Mouse (Mus musculus): ENCODE results near the gene Vwa7. TPM values are rescaled to one million over a fixed set of nuclear protein-coding genes. Genes with fewer than 3 reads are reported as not detected.
"Not testable (repeated sequence)": the region's sequence is repeated elsewhere in the genome, so short reads cannot be mapped to it uniquely, and the experiment has no call there.

Vwa7 gene
- polyA plus RNA-seq, 1 experiment from 2014 or later, result 0.15 TPM

GRCm38 (mm10) chr17:35003022-35003838, 13.1 kb upstream of the Vwa7 start:
- peak overlapping the region; percentile 84 for H3K4me3 ChIP-seq
- H3K9me3 ChIP-seq (replicated peaks), result no peaks in the 10 kb centered on the region
- peaks cover 66% of the 10 kb centered on the region for H3K36me3 ChIP-seq
- no peaks in the 10 kb centered on the region for H3K27me3 ChIP-seq (ENCODE audit: low read depth, poor library complexity, severe bottlenecking)
- WGBS, result 74% methylated on average over 9 of the region's 9 CpGs
- DNase-seq (ENCODE audit: low spot score), result no peak
- H3K27ac ChIP-seq, result no peak overlapping the region
- H3K4me1 ChIP-seq, result peaks cover 37% of the 10 kb centered on the region

- Histone ChIP-seq H3K27me3 (ENCODE audit: low read depth, poor library complexity, severe bottlenecking) (no peaks in the 10 kb centered on the region), H3K36me3 (peaks cover 66% of the 10 kb centered on the region), H3K27ac (no peak overlapping the region), H3K9me3 (replicated peaks) (no peaks in the 10 kb centered on the region), H3K4me3 (0 out of 2 replicates have a peak overlapping the region, but pooled peaks have one; percentile 4), H3K4me1 (peaks cover 30% of the 10 kb centered on the region)
- 95% methylated on average over 17 of the region's 17 CpGs for WGBS
- DNase-seq (ENCODE audit: low spot score), result no peak
Measured at GRCm38 (mm10) chr17:35004075-35004717, 12.2 kb upstream of the Vwa7 start.

- no peaks in the 10 kb centered on the region for H3K27me3 ChIP-seq (ENCODE audit: low read depth, poor library complexity, severe bottlenecking)
- WGBS, result 96% methylated on average over 10 of the region's 10 CpGs
- no peak overlapping the region for H3K4me3 ChIP-seq
- H3K9me3 ChIP-seq (replicated peaks), result no peaks in the 10 kb centered on the region
- peaks cover 73% of the 10 kb centered on the region for H3K36me3 ChIP-seq
- no peak for DNase-seq (ENCODE audit: low spot score)
- peaks cover 20% of the 10 kb centered on the region for H3K4me1 ChIP-seq
- no peak overlapping the region for H3K27ac ChIP-seq
Measured at GRCm38 (mm10) chr17:35005158-35005557, 11.2 kb upstream of the Vwa7 start.

- 99% methylated on average over 4 of the region's 5 CpGs for WGBS
- H3K4me1 ChIP-seq, result peaks cover 15% of the 10 kb centered on the region
Measured at GRCm38 (mm10) chr17:35005902-35006301, 10.5 kb upstream of the Vwa7 start.

GRCm38 (mm10) chr17:35007387-35007991, 8.9 kb upstream of the Vwa7 start:
- 96% methylated on average over 7 of the region's 7 CpGs for WGBS
- peaks cover 94% of the 10 kb centered on the region for H3K36me3 ChIP-seq
- no peak overlapping the region for H3K4me3 ChIP-seq

More at GRCm38 (mm10) chr17:35005902-35006301, 10.5 kb upstream of the Vwa7 start:
- DNase-seq (ENCODE audit: low spot score); H3K9me3 ChIP-seq (replicated peaks); H3K27me3 ChIP-seq (ENCODE audit: low read depth, poor library complexity, severe bottlenecking); H3K4me3 ChIP-seq; H3K27ac ChIP-seq: not testable (repeated sequence)
- H3K36me3 ChIP-seq, result peaks cover 81% of the 10 kb centered on the region

GRCm38 (mm10) chr17:35009586-35009985, 6.8 kb upstream of the Vwa7 start:
- H3K4me3 ChIP-seq, result no peak overlapping the region
- no peak overlapping the region for H3K27ac ChIP-seq
- H3K36me3 ChIP-seq, result peaks cover 99% of the 10 kb centered on the region
- H3K9me3 ChIP-seq (replicated peaks), result no peaks in the 10 kb centered on the region
- no peak for DNase-seq (ENCODE audit: low spot score)
- 93% methylated on average over 7 of the region's 7 CpGs for WGBS
- no peaks in the 10 kb centered on the region for H3K4me1 ChIP-seq
- no peaks in the 10 kb centered on the region for H3K27me3 ChIP-seq (ENCODE audit: low read depth, poor library complexity, severe bottlenecking)

More at GRCm38 (mm10) chr17:35007387-35007991, 8.9 kb upstream of the Vwa7 start:
- no peak overlapping the region for H3K27ac ChIP-seq
- no peaks in the 10 kb centered on the region for H3K9me3 ChIP-seq (replicated peaks)
- peaks cover 11% of the 10 kb centered on the region for H3K4me1 ChIP-seq
- no peaks in the 10 kb centered on the region for H3K27me3 ChIP-seq (ENCODE audit: low read depth, poor library complexity, severe bottlenecking)
- DNase-seq (ENCODE audit: low spot score), result no peak

- DNase-seq (ENCODE audit: low spot score), result peak; percentile 28
- H3K36me3 ChIP-seq, result peaks cover 100% of the 10 kb centered on the region
- no peaks in the 10 kb centered on the region for H3K4me1 ChIP-seq
- no peaks in the 10 kb centered on the region for H3K9me3 ChIP-seq (replicated peaks)
- WGBS, result 92% methylated on average over 8 of the region's 8 CpGs
- H3K27me3 ChIP-seq (ENCODE audit: low read depth, poor library complexity, severe bottlenecking), result no peaks in the 10 kb centered on the region
- no peak overlapping the region for H3K4me3 ChIP-seq
- no peak overlapping the region for H3K27ac ChIP-seq
Measured at GRCm38 (mm10) chr17:35011440-35011839, 4.9 kb upstream of the Vwa7 start.

- peaks cover 100% of the 10 kb centered on the region for H3K36me3 ChIP-seq
- H3K27ac ChIP-seq, result no peak overlapping the region
- no peaks in the 10 kb centered on the region for H3K9me3 ChIP-seq (replicated peaks)
- H3K4me3 ChIP-seq, result no peak overlapping the region
- 86% methylated on average over 13 of the region's 13 CpGs for WGBS
- no peaks in the 10 kb centered on the region for H3K27me3 ChIP-seq (ENCODE audit: low read depth, poor library complexity, severe bottlenecking)
- DNase-seq (ENCODE audit: low spot score), result peak; percentile 28
- no peaks in the 10 kb centered on the region for H3K4me1 ChIP-seq
Measured at GRCm38 (mm10) chr17:35012430-35012829, 3.9 kb upstream of the Vwa7 start.

GRCm38 (mm10) chr17:35013221-35013620, 3.2 kb upstream of the Vwa7 start:
- Histone ChIP-seq H3K4me1 (no peaks in the 10 kb centered on the region), H3K9me3 (replicated peaks) (no peaks in the 10 kb centered on the region), H3K36me3 (peaks cover 99% of the 10 kb centered on the region), H3K4me3 (no peak overlapping the region), H3K27me3 (ENCODE audit: low read depth, poor library complexity, severe bottlenecking) (no peaks in the 10 kb centered on the region), H3K27ac (no peak overlapping the region)
- DNase-seq (ENCODE audit: low spot score), result peak; percentile 29
- 82% methylated on average over 6 of the region's 6 CpGs for WGBS

- peaks cover 81% of the 10 kb centered on the region for H3K36me3 ChIP-seq
- WGBS, result 95% methylated on average over 16 of the region's 16 CpGs
- no peaks in the 10 kb centered on the region for H3K9me3 ChIP-seq (replicated peaks)
- no peaks in the 10 kb centered on the region for H3K4me1 ChIP-seq
- H3K27me3 ChIP-seq (ENCODE audit: low read depth, poor library complexity, severe bottlenecking), result no peaks in the 10 kb centered on the region
- 0 out of 2 replicates have a peak overlapping the region, but pooled peaks have one; percentile 4 for H3K4me3 ChIP-seq
- no peak for DNase-seq (ENCODE audit: low spot score)
- H3K27ac ChIP-seq, result 0 out of 2 replicates have a peak overlapping the region, but pooled peaks have one; percentile 16
Measured at GRCm38 (mm10) chr17:35015296-35015695, 1.1 kb upstream of the Vwa7 start.

GRCm38 (mm10) chr17:35016791-35017705, 669 bp downstream of the Vwa7 start:
- Histone ChIP-seq H3K27ac (no peak overlapping the region), H3K4me1 (peaks cover 10% of the 10 kb centered on the region), H3K27me3 (ENCODE audit: low read depth, poor library complexity, severe bottlenecking) (no peaks in the 10 kb centered on the region), H3K9me3 (replicated peaks) (no peaks in the 10 kb centered on the region), H3K36me3 (peaks cover 64% of the 10 kb centered on the region), H3K4me3 (no peak overlapping the region)
- DNase-seq (ENCODE audit: low spot score), result peak; percentile 33
- 80% methylated on average over 10 of the region's 10 CpGs for WGBS

GRCm38 (mm10) chr17:35017706-35018030, 1.3 kb downstream of the Vwa7 start:
- no peak overlapping the region for H3K4me3 ChIP-seq
- WGBS, result 74% methylated on average over 14 of the region's 14 CpGs
- H3K36me3 ChIP-seq, result peaks cover 57% of the 10 kb centered on the region
- peak; percentile 28 for DNase-seq (ENCODE audit: low spot score)
- peaks cover 12% of the 10 kb centered on the region for H3K4me1 ChIP-seq
- no peaks in the 10 kb centered on the region for H3K9me3 ChIP-seq (replicated peaks)
- no peaks in the 10 kb centered on the region for H3K27me3 ChIP-seq (ENCODE audit: low read depth, poor library complexity, severe bottlenecking)
- H3K27ac ChIP-seq, result no peak overlapping the region
